Mouse (Mus musculus): ENCODE measurements around the gene Rbfox3. TPM values are rescaled to one million over a fixed set of nuclear protein-coding genes. Genes with fewer than 3 reads are reported as not detected.

The Rbfox3 gene
- polyA plus RNA-seq, 1 experiment, result not detected

DNA sequence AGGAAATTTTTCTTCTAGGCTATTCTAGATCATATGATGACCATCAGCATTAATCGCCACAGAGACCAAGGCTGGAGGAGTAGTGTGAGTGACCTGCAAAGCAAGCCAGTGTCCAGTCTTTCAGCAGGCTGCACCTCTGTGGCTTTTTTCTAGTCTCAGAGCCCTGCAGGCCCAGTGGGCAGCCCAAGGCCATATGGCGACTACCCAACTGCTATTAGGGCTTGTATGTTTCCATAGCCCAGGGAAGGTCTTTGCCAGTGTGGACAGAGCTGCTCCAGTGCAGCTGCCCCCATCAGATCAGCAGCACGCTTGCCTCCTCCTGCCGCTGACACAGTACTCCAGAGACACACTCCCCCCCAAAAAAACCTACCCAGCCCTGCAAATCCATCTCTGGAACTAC lies 290.5 kb downstream of the Rbfox3 start:
- no peaks in the 10 kb centered on the region for H3K36me3 ChIP-seq (ENCODE audit: control insufficient read depth, insufficient read depth)
- TF ChIP-seq TCF3 (IDR thresholded peaks at IDR 0.05; ENCODE audit: insufficient read length, low read depth), result no peak
- H3ac ChIP-seq (ENCODE audit: control insufficient read depth, insufficient read length), result no peak overlapping the region
- H3K4me3 ChIP-seq, result no peak overlapping the region
- peaks cover 39% of the 10 kb centered on the region for H3K27me3 ChIP-seq (ENCODE audit: control insufficient read depth, insufficient read depth, insufficient read length)
- H3K79me2 ChIP-seq (ENCODE audit: control insufficient read depth, insufficient read depth), result no peaks in the 10 kb centered on the region
- H3K4me2 ChIP-seq (ENCODE audit: low read depth), result no peak overlapping the region

DNA sequence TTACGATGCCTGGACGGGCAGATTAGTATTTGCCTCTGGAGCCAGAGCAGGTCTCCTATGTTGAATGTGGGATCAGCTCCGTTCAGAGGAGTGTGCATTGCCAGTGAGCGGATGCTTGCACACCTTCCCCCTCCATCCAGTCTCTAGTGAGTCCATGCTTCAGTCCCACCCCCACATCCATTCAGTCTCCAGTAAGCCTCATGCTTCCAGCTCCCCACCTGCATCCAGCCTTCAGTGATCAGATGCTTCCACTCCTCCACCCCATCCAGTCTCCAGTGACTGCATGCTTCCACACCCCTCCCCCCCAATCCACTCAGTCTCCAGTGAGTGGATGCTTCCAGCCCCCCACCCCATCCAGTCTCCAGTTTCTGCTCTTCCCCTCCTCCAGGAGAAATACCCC lies 297.3 kb downstream of the Rbfox3 start:
- no peaks in the 10 kb centered on the region for H3K79me2 ChIP-seq (ENCODE audit: control insufficient read depth, insufficient read depth)
- H3K4me3 ChIP-seq, result no peak overlapping the region
- no peak overlapping the region for H3ac ChIP-seq (ENCODE audit: control insufficient read depth, insufficient read length)
- peaks cover 46% of the 10 kb centered on the region for H3K27me3 ChIP-seq (ENCODE audit: control insufficient read depth, insufficient read depth, insufficient read length)
- no peaks in the 10 kb centered on the region for H3K36me3 ChIP-seq (ENCODE audit: control insufficient read depth, insufficient read depth)
- no peak for TF ChIP-seq E2F4 (IDR thresholded peaks at IDR 0.05; ENCODE audit: insufficient read depth)
- no peak for TF ChIP-seq MAX (IDR thresholded peaks at IDR 0.05; ENCODE audit: low read depth)
- TF ChIP-seq TCF12 (IDR thresholded peaks at IDR 0.05; ENCODE audit: insufficient read depth, poor library complexity, severe bottlenecking), result no peak
- TF ChIP-seq SRF (IDR thresholded peaks at IDR 0.05; ENCODE audit: control insufficient read depth, insufficient read length, low read depth), result no peak
- no peak for TF ChIP-seq POLR2AphosphoS2 (IDR thresholded peaks at IDR 0.05; ENCODE audit: insufficient read length, low read depth)
- no peak for TF ChIP-seq REST (IDR thresholded peaks at IDR 0.05; ENCODE audit: insufficient read depth, insufficient read length)
- no peak overlapping the region for H3K4me2 ChIP-seq (ENCODE audit: low read depth)

DNA sequence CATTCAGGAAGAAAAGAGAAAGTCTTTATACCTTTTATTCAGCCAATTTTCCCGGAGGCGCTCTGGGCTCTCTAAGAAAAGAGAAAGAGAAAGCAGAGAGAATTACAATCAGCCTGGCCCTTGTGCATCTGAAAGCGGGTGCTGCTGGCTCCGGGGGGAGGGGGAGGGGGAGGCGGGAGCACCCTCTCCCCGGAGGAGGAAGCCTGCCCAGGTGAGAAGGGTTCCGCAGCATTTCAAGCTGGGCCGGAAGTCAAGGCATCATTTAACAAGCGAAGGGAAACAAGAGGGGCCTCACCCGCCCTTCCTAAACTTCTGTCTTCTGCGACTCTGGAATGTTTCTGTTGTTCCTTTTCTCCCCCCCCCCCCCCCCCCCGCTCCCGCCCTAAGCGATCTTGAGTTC lies 301.3 kb downstream of the Rbfox3 start:
- Histone ChIP-seq H3K36me3 (ENCODE audit: control insufficient read depth, insufficient read depth) (no peaks in the 10 kb centered on the region), H3K4me2 (ENCODE audit: low read depth) (no peak overlapping the region), H3K79me2 (ENCODE audit: control insufficient read depth, insufficient read depth) (no peaks in the 10 kb centered on the region), H3ac (ENCODE audit: control insufficient read depth, insufficient read length) (no peak overlapping the region), H3K4me3 (no peak overlapping the region), H3K27me3 (ENCODE audit: control insufficient read depth, insufficient read depth, insufficient read length) (peaks cover 59% of the 10 kb centered on the region)
- TF ChIP-seq USF1 (IDR thresholded peaks at IDR 0.05; ENCODE audit: low read depth) (no peak), TCF3 (IDR thresholded peaks at IDR 0.05; ENCODE audit: insufficient read length, low read depth) (no peak), MYOD1 (IDR thresholded peaks at IDR 0.05; ENCODE audit: control insufficient read depth in 1 of 3, insufficient read length in 2 of 3, low read depth in 2 of 3) (no peak), TCF12 (IDR thresholded peaks at IDR 0.05; ENCODE audit: insufficient read depth, poor library complexity, severe bottlenecking) (no peak), POLR2AphosphoS2 (IDR thresholded peaks at IDR 0.05; ENCODE audit: insufficient read length, low read depth) (no peak), POLR2A (IDR thresholded peaks at IDR 0.05; ENCODE audit: insufficient read length, low read depth) (no peak), REST (IDR thresholded peaks at IDR 0.05; ENCODE audit: insufficient read depth, insufficient read length) (no peak), MYOG (IDR thresholded peaks at IDR 0.05; ENCODE audit: control insufficient read depth in 1 of 3, insufficient read depth in 1 of 3, insufficient read length in 2 of 3, low read depth in 2 of 3) (no peak), E2F4 (IDR thresholded peaks at IDR 0.05; ENCODE audit: insufficient read depth) (no peak), MAX (IDR thresholded peaks at IDR 0.05; ENCODE audit: low read depth) (no peak), SRF (IDR thresholded peaks at IDR 0.05; ENCODE audit: control insufficient read depth, insufficient read length, low read depth) (no peak), CEBPB (IDR thresholded peaks at IDR 0.05; ENCODE audit: insufficient read depth, poor library complexity, severe bottlenecking) (no peak)

DNA sequence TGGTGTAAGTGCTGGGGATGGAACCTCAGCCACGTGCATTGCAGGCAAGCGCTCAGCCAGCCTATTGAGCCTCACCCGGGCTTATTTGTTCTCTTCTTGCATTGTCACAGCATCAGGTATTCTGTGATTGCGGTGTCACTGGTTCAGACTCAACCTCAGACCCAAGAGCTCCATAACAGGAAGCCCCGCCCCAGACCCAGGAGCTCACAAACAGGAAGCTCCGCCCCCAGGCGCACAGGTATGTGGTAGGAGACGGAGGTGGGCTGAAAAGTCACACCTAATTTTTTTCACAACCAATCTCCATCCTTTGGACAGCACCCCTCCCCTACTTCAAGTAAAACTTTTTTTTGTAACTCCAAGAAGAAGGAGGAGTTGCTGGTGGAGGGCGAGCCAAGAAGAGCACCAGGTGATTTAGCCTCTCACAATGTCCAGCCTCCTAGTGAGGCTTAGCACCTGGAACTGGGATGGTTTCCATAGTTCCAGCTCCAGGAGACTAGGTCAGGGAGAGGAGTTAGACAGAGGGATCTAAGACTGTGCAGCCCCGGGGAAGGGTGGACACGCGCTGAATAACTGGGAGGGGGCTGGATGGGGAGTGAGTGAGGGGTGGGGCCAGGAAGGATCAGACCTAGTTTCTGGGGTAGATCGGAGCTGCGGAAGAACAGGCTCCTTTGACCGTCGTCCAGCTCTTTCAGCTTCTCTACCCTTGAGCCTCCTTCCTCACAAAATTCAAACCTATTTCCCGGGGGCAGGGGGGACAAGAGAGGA lies 302.0 kb downstream of the Rbfox3 start:
- Histone ChIP-seq H3K4me3 (no peak overlapping the region), H3K4me2 (ENCODE audit: low read depth) (no peak overlapping the region), H3K36me3 (ENCODE audit: control insufficient read depth, insufficient read depth) (no peaks in the 10 kb centered on the region), H3ac (ENCODE audit: control insufficient read depth, insufficient read length) (no peak overlapping the region), H3K79me2 (ENCODE audit: control insufficient read depth, insufficient read depth) (no peaks in the 10 kb centered on the region), H3K27me3 (ENCODE audit: control insufficient read depth, insufficient read depth, insufficient read length) (peaks cover 59% of the 10 kb centered on the region)
- no peak for TF ChIP-seq MYOD1 (IDR thresholded peaks at IDR 0.05; ENCODE audit: control insufficient read depth in 1 of 3, insufficient read length in 2 of 3, low read depth in 2 of 3)
- no peak for TF ChIP-seq E2F4 (IDR thresholded peaks at IDR 0.05; ENCODE audit: insufficient read depth)
- TF ChIP-seq CEBPB (IDR thresholded peaks at IDR 0.05; ENCODE audit: insufficient read depth, poor library complexity, severe bottlenecking), result no peak
- no peak for TF ChIP-seq REST (IDR thresholded peaks at IDR 0.05; ENCODE audit: insufficient read depth, insufficient read length)
- TF ChIP-seq POLR2AphosphoS2 (IDR thresholded peaks at IDR 0.05; ENCODE audit: insufficient read length, low read depth), result no peak
- TF ChIP-seq TCF12 (IDR thresholded peaks at IDR 0.05; ENCODE audit: insufficient read depth, poor library complexity, severe bottlenecking), result no peak
- no peak for TF ChIP-seq SRF (IDR thresholded peaks at IDR 0.05; ENCODE audit: control insufficient read depth, insufficient read length, low read depth)
- TF ChIP-seq MAX (IDR thresholded peaks at IDR 0.05; ENCODE audit: low read depth), result no peak
- no peak for TF ChIP-seq POLR2A (IDR thresholded peaks at IDR 0.05; ENCODE audit: insufficient read length, low read depth)
- no peak for TF ChIP-seq USF1 (IDR thresholded peaks at IDR 0.05; ENCODE audit: low read depth)
- TF ChIP-seq TCF3 (IDR thresholded peaks at IDR 0.05; ENCODE audit: insufficient read length, low read depth), result no peak
- TF ChIP-seq MYOG (IDR thresholded peaks at IDR 0.05; ENCODE audit: control insufficient read depth in 1 of 3, insufficient read depth in 1 of 3, insufficient read length in 2 of 3, low read depth in 2 of 3), result no peak

DNA sequence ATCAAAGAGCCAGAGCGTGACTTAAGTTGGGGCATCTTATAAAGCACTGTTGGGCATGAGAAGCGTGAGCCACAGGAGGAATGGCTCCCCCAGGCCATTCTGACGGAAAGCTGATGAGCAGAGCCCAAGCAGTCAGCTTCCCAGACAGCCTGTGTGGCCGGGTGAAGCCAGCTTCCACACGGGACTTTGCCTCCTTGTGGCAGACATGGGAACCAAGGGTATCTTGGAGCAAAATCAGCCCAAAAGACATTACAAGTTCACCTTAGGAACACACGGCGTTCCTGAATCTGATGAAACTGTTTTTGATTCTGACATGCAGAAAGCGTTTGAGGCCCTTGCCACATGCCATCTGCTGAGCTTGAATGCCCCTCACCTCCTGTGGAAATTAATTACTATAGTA lies 303.5 kb downstream of the Rbfox3 start:
- no peaks in the 10 kb centered on the region for H3K79me2 ChIP-seq (ENCODE audit: control insufficient read depth, insufficient read depth)
- no peak overlapping the region for H3K4me3 ChIP-seq
- no peak for TF ChIP-seq TCF3 (IDR thresholded peaks at IDR 0.05; ENCODE audit: insufficient read length, low read depth)
- no peak for TF ChIP-seq E2F4 (IDR thresholded peaks at IDR 0.05; ENCODE audit: insufficient read depth)
- TF ChIP-seq SRF (IDR thresholded peaks at IDR 0.05; ENCODE audit: control insufficient read depth, insufficient read length, low read depth), result no peak
- no peak for TF ChIP-seq POLR2A (IDR thresholded peaks at IDR 0.05; ENCODE audit: insufficient read length, low read depth)
- no peak for TF ChIP-seq REST (IDR thresholded peaks at IDR 0.05; ENCODE audit: insufficient read depth, insufficient read length)
- no peak for TF ChIP-seq USF1 (IDR thresholded peaks at IDR 0.05; ENCODE audit: low read depth)
- no peak for TF ChIP-seq CEBPB (IDR thresholded peaks at IDR 0.05; ENCODE audit: insufficient read depth, poor library complexity, severe bottlenecking)
- TF ChIP-seq MAX (IDR thresholded peaks at IDR 0.05; ENCODE audit: low read depth), result no peak
- no peak for TF ChIP-seq TCF12 (IDR thresholded peaks at IDR 0.05; ENCODE audit: insufficient read depth, poor library complexity, severe bottlenecking)
- TF ChIP-seq MYOD1 (IDR thresholded peaks at IDR 0.05; ENCODE audit: control insufficient read depth in 1 of 3, insufficient read length in 2 of 3, low read depth in 2 of 3), result no peak
- no peak for TF ChIP-seq POLR2AphosphoS2 (IDR thresholded peaks at IDR 0.05; ENCODE audit: insufficient read length, low read depth)
- no peak for TF ChIP-seq MYOG (IDR thresholded peaks at IDR 0.05; ENCODE audit: control insufficient read depth in 1 of 3, insufficient read depth in 1 of 3, insufficient read length in 2 of 3, low read depth in 2 of 3)
- H3K4me2 ChIP-seq (ENCODE audit: low read depth), result no peak overlapping the region
- H3K36me3 ChIP-seq (ENCODE audit: control insufficient read depth, insufficient read depth), result no peaks in the 10 kb centered on the region
- H3K27me3 ChIP-seq (ENCODE audit: control insufficient read depth, insufficient read depth, insufficient read length), result peaks cover 50% of the 10 kb centered on the region
- no peak overlapping the region for H3ac ChIP-seq (ENCODE audit: control insufficient read depth, insufficient read length)

Data from myocyte (in vitro differentiated cells).